Mouse (Mus musculus) 416B (cell line): Measurements from ENCODE around the gene Il17re.

Experiments used
- DNase-seq: peaks from one replicate; pipeline ENCODE4 v3.0.0; 2011; ENCODE audit warnings: low read depth

Il17re gene

GRCm38 (mm10) chr6:113489410-113489809 is 31.1 kb downstream of the Il17re start:
- no peak for DNase-seq

- DNase-seq, result no peak
These were observed 34.0 kb downstream of the Il17re start for GRCm38 (mm10) chr6:113492101-113492864.

GRCm38 (mm10) chr6:113494258-113494788 is 36.0 kb downstream of the Il17re start:
- no peak for DNase-seq

- no peak for DNase-seq
These were observed 36.9 kb downstream of the Il17re start for GRCm38 (mm10) chr6:113495071-113495675.

GRCm38 (mm10) chr6:113499346-113499745 is 41.1 kb downstream of the Il17re start:
- DNase-seq, result no peak

GRCm38 (mm10) chr6:113501388-113502084 is 43.3 kb downstream of the Il17re start, which contains the start of gene Prrt3:
Gene Prrt3 (minus strand): TSS chr6:113501931.
- DNase-seq, result no peak

- no peak for DNase-seq
These were observed 44.5 kb downstream of the Il17re start for GRCm38 (mm10) chr6:113502801-113503200.

- no peak for DNase-seq
These were observed 47.4 kb downstream of the Il17re start for GRCm38 (mm10) chr6:113505689-113506088.

GRCm38 (mm10) chr6:113507130-113507529 is 48.8 kb downstream of the Il17re start:
- no peak for DNase-seq

- no peak for DNase-seq
These were observed 50.1 kb downstream of the Il17re start for GRCm38 (mm10) chr6:113508272-113508946.

GRCm38 (mm10) chr6:113508947-113509280 is 50.6 kb downstream of the Il17re start:
- no peak for DNase-seq

- DNase-seq, result no peak
These were observed 55.7 kb downstream of the Il17re start for GRCm38 (mm10) chr6:113513944-113514343.

GRCm38 (mm10) chr6:113514600-113514999 is 56.3 kb downstream of the Il17re start:
- DNase-seq, result no peak

- no peak for DNase-seq
These were observed 59.3 kb downstream of the Il17re start for GRCm38 (mm10) chr6:113517434-113518080.
